Mouse (Mus musculus) kidney, adult 18-20 months (tissue): ENCODE data around the gene Slc23a3.

Experiments
- DNase-seq: peaks from one replicate; pipeline ENCODE4 v3.0.0; 2021

Slc23a3 gene

GRCm38 (mm10) chr1:75133421-75134207 is at the start of gene Slc23a3:
Gene Slc23a3 (minus strand): TSS chr1:75133890.
- peak; percentile 57 for DNase-seq

- no peak for DNase-seq
Measured at GRCm38 (mm10) chr1:75182160-75182559, 48.5 kb upstream of the Slc23a3 start.

- DNase-seq: no peak
Measured at GRCm38 (mm10) chr1:75181377-75181870, 47.7 kb upstream of the Slc23a3 start.

- no peak for DNase-seq
Measured at GRCm38 (mm10) chr1:75180741-75181140, 47.1 kb upstream of the Slc23a3 start.

GRCm38 (mm10) chr1:75180105-75180590 is 46.5 kb upstream of the Slc23a3 start, which contains the start of gene Abcb6:
Gene Abcb6 (minus strand): TSS chr1:75180392.
- peak; percentile 92 for DNase-seq

- peak; percentile 68 for DNase-seq
Measured at GRCm38 (mm10) chr1:75179334-75180104, 45.8 kb upstream of the Slc23a3 start.

GRCm38 (mm10) chr1:75168472-75169464 is 35.1 kb upstream of the Slc23a3 start, which contains the start of gene Zfand2b:
Gene Zfand2b (plus strand): TSS chr1:75168646.
- DNase-seq: peak; percentile 99

GRCm38 (mm10) chr1:75168093-75168471 is 34.4 kb upstream of the Slc23a3 start:
- no peak for DNase-seq

GRCm38 (mm10) chr1:75160256-75160617 is 26.5 kb upstream of the Slc23a3 start:
- DNase-seq: no peak

- DNase-seq: no peak
Measured at GRCm38 (mm10) chr1:75159540-75160255, 26.0 kb upstream of the Slc23a3 start.

GRCm38 (mm10) chr1:75158990-75159389 is 25.3 kb upstream of the Slc23a3 start:
- DNase-seq: no peak

GRCm38 (mm10) chr1:75155837-75156236 is 22.1 kb upstream of the Slc23a3 start:
- DNase-seq: no peak

- DNase-seq: no peak
Measured at GRCm38 (mm10) chr1:75148727-75149126, 15.0 kb upstream of the Slc23a3 start.

- peak; percentile 39 for DNase-seq
Measured at GRCm38 (mm10) chr1:75147411-75148135, 13.9 kb upstream of the Slc23a3 start.

- DNase-seq: no peak
Measured at GRCm38 (mm10) chr1:75145589-75145988, 11.9 kb upstream of the Slc23a3 start.

GRCm38 (mm10) chr1:75142301-75143261 is 8.9 kb upstream of the Slc23a3 start, which contains the start of the genes Cnppd1 and Retreg2:
Gene Cnppd1 (minus strand): TSS chr1:75142711.
Gene Retreg2 (plus strand): TSS chr1:75142778.
- peak; percentile 98 for DNase-seq

- DNase-seq: peak; percentile 83
Measured at GRCm38 (mm10) chr1:75141486-75142190, 7.9 kb upstream of the Slc23a3 start.

GRCm38 (mm10) chr1:75140601-75141190 is 7.0 kb upstream of the Slc23a3 start:
- DNase-seq: peak; percentile 52
